Mouse (Mus musculus) Patski (cell line): Measurements from ENCODE around the gene Rab4b. TPM values are rescaled to one million over a fixed set of nuclear protein-coding genes. Genes with fewer than 3 reads are reported as not detected.

Source experiments
- ATAC-seq: fragments of 100-300 bp; one replicate; pipeline ENCODE4 v1.8.0; 2021
- CTCF ChIA-PET: fragments of 350-600 bp; sonication (Branson Sonifier 250); formaldehyde crosslinking; loops from one replicate; lab custom pipeline; 2022; ENCODE audit warnings: inconsistent platforms; lab: Charles Lee
- POLR2A ChIA-PET: fragments of 350-600 bp; sonication (Branson Sonifier 250); formaldehyde crosslinking; loops from one replicate; lab custom pipeline; 2022; ENCODE audit warnings: antibody characterized with exemption, inconsistent platforms; lab: Charles Lee
- DNase-seq: peaks from one replicate; pipeline ENCODE4 v3.0.0-alpha.2; 2011; ENCODE audit warnings: low read depth, low spot score
- H3K27me3 ChIP-seq: fragments of 371-371 bp; one replicate; pipeline ENCODE4 v1.5.1; 2021
- CTCF ChIP-seq: fragments of 100-300 bp; IDR thresholded peaks from one replicate; pipeline ENCODE4 v1.5.1; 2021
- in situ Hi-C: fragments of 300-500 bp; cut with MboI; formaldehyde crosslinking; loops from 3 replicates; pipeline ENCODE4 v1.11.1; 2018; ENCODE audit warnings: low pct_unique_long_range_greater_than_20kb, mixed read lengths
- polyA plus RNA-seq: library from polyadenylated mRNA; unstranded; gene quantifications from one replicate; pipeline ENCODE4 v1.2.3, GENCODE M21; 2021

The Rab4b gene
- polyA plus RNA-seq, 1 experiment from 2014 or later: 56.9 TPM

DNA sequence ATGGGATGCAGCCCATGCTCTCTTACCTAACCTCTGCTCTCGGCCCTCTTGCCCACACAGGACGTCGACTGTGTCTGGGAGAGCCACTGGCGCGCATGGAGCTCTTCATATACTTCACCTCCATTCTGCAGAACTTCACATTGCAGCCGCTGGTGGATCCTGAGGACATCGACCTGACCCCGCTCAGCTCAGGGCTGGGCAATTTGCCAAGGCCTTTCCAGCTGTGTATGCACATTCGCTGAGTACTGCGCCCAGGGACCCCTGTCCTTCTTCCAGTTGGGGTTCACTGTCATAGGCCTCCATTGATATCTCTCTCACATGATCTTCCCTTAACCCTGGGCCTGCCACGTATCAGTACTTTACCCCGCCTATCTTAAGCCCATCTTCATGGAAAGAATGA lies 45.5 kb downstream of the Rab4b start:
- POLR2A ChIA-PET: interaction anchor here (0.5 kb wide), 1 partner anchor 99 kb away, joined by 3 read pairs; the partner anchor contains the start of gene Coq8b
- in situ Hi-C loops: no loop called here

DNA sequence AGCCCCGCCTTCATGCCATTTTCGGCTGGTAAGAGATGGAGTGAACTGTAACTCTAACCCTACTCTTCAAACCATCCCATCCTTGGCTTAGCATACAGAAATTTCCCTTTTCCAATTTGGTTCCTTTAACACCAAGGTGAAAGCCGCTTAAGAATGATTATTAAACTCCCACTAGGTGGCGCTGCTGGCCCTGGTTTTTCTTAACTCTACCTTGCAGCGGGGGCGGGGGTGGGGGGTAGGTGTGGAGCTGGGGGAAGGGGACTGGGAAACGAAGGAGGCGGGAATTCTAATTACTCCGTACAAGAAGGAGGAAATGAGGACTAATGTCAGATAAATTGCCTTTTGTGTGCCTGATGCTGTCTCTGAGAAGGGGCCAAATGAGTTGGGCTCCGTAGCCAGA lies 46.1 kb downstream of the Rab4b start:
- no peak for ATAC-seq
- no peak for DNase-seq
- ChIA-PET POLR2A (interaction anchor here (0.5 kb wide), 1 partner anchor 100 kb away, joined by 3 read pairs; the partner anchor contains the start of gene Coq8b), CTCF (interaction anchor here (0.6 to 1.3 kb wide), 3 partner anchors 28 to 944 kb away, joined by 3 read pairs; no protein-coding TSS in a partner anchor)
- in situ Hi-C loops: no loop called here
- peak; percentile 58 for TF ChIP-seq CTCF
- H3K27me3 ChIP-seq: peaks cover 9% of the 10 kb centered on the region

More for the DNA sequence above, 45.5 kb downstream of the Rab4b start:
- H3K27me3 ChIP-seq: peaks cover 9% of the 10 kb centered on the region
- TF ChIP-seq CTCF: no peak
- DNase-seq (no peak), ATAC-seq (no peak)
- CTCF ChIA-PET: interaction anchor here (0.6 to 1.3 kb wide), 3 partner anchors 27 to 943 kb away, joined by 3 read pairs; no protein-coding TSS in a partner anchor

DNA sequence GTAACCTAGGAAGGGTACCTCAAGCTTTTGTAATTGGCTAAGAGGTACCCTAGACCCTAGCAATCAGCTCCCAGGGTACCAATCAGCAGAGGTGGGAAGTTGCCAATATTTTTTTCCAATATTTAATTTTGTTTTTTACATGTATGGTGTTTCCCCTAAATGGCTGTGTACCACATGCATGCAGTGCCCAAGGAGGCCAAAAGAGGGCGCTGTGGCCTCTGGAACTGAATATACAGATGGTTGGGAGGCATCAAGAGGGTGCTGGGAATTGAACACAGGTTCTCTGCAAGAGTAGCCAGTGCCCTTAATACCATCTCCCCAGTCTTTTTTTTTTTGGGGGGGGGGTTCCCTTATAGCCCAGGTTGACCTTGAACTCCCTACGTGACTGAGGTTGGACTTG lies 47.3 kb downstream of the Rab4b start:
- CTCF ChIA-PET: no interaction called here
- peak; percentile 45 for TF ChIP-seq CTCF
- ATAC-seq (no peak), DNase-seq (no peak)
- in situ Hi-C loops: no loop called here
- peaks cover 9% of the 10 kb centered on the region for H3K27me3 ChIP-seq
- POLR2A ChIA-PET: no interaction called here

DNA sequence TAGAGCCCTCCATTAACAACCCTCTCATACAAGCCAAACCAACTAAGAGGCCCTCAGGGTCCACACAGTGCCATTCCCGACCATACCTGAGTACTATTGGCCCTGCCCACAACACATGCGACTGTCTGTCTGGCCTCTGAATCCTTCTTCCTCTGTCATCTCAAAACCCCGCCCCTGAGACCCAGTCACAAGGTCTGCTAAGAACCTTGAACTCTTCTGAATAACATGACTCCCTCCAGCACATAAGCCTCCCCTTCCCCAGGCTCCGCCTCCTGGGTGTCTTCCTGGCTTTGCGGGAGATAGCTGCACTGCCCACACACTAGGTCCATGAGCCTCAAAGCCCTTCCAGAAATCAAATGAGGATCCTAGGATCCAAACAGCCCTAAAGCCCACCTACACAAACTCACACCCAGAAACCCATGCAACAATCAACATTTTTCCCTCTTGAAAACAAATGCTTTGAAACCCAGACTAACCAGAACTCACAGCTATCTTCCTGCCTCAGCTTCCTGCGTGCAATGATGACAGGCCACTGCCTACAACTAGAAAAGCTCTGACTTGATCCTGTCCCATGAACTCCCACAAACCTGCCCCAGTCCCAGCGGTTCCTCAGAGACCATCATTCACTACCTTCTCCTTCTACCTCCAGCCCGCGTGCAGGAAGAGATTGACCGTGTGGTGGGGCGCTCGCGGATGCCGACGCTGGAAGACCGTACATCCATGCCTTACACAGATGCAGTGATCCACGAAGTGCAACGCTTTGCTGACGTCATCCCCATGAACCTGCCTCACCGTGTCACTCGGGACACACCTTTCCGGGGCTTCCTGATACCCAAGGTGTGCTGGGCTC lies 48.0 kb downstream of the Rab4b start:
- DNase-seq (no peak), ATAC-seq (peak; percentile 1)
- ChIA-PET POLR2A (no interaction called here), CTCF (interaction anchor here (0.6 kb wide), 1 partner anchor 101 kb away, joined by 3 read pairs; no protein-coding TSS in a partner anchor)
- TF ChIP-seq CTCF: no peak
- in situ Hi-C loops: no loop called here
- peaks cover 12% of the 10 kb centered on the region for H3K27me3 ChIP-seq

DNA sequence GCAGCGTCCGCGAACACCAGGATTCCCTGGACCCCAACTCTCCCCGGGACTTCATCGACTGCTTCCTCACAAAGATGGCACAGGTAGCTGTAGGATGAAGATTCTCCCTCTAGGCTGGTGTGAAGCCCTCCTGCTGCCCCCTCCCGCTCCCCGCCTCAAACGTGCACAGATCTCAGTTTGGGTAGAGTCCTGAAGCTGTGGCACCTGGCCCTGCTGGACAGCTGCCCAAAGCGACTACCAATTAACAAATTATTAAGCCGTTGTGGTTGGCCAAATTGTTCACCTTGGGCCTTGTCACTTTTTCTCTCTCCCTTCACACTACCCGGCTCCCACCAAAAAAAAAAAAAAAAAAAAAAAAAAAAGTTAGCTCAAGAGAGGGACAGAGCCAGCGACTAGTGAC lies 48.9 kb downstream of the Rab4b start:
- in situ Hi-C loops: loop anchor here (10.0 kb wide), 1 partner anchor 345 kb away; no protein-coding TSS in a partner anchor
- TF ChIP-seq CTCF: no peak
- DNase-seq (no peak), ATAC-seq (no peak)
- ChIA-PET POLR2A (no interaction called here), CTCF (interaction anchor here (0.6 kb wide), 1 partner anchor 102 kb away, joined by 3 read pairs; no protein-coding TSS in a partner anchor)
- H3K27me3 ChIP-seq: peaks cover 14% of the 10 kb centered on the region

GRCm38 (mm10) chr7:27128946-27129345 lies 49.8 kb downstream of the Rab4b start:
- TF ChIP-seq CTCF: no peak
- peaks cover 14% of the 10 kb centered on the region for H3K27me3 ChIP-seq
- ChIA-PET POLR2A (no interaction called here), CTCF (no interaction called here)
- ATAC-seq: no peak
- no peak for DNase-seq
- in situ Hi-C loops: loop anchor here (10.0 kb wide), 1 partner anchor 344 kb away; no protein-coding TSS in a partner anchor

DNA sequence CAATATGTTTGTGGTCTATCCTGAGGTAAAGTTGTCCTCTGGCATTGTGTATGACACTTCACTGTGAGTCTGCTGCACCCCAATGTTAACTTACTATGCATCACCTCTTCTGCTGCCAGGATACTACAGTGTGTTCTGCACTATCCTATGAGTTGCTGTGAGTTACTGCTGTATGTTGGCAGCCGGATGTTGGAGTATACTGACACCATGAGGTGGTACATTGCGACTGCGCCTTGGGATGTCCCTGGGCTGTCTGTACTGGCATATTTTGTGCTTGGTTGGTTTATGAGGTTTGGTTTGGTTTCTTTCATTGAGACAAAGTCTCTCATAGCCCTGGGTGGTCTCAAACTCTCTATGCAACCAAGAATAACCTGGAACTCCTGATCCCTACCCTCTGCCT lies 50.5 kb downstream of the Rab4b start:
- ChIA-PET CTCF (no interaction called here), POLR2A (no interaction called here)
- ATAC-seq: no peak
- no peak for DNase-seq
- H3K27me3 ChIP-seq: peaks cover 12% of the 10 kb centered on the region
- peak; percentile 58 for TF ChIP-seq CTCF
- in situ Hi-C loops: loop anchor here (10.0 kb wide), 1 partner anchor 343 kb away; no protein-coding TSS in a partner anchor

GRCm38 (mm10) chr7:27124969-27125368 lies 53.7 kb downstream of the Rab4b start:
- POLR2A ChIA-PET: no interaction called here

DNA sequence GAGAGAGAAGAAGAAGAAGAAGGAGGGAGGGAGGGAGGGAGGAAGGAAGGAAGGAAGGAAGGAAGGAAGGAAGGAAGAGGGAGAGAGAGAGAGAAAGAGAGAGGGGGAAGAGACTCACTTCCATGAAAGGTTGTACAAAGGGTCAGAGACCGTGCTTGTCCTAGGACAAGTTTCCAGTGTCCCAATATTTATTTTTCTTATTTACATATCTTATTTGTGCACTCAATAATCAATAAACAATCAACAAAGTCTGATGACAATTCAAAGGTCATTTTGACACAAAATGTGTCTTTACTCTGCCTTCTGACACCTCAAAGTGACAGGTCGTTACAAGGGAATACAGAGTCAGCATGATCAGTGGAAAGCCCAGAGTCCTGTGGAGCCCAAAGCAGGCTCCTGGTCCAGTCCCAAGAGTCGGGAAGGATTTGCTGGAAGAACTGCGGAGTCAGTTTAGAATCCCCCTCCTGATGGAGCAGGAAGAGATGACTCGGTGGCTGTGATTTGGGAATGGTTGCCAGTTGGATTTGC lies 54.3 kb downstream of the Rab4b start:
- in situ Hi-C loops: loop anchor here (10.0 kb wide), 1 partner anchor 340 kb away; no protein-coding TSS in a partner anchor
- ATAC-seq: no peak
- H3K27me3 ChIP-seq: peaks cover 17% of the 10 kb centered on the region
- CTCF ChIA-PET: no interaction called here
- no peak for TF ChIP-seq CTCF
- POLR2A ChIA-PET: no interaction called here
- DNase-seq: no peak

More at GRCm38 (mm10) chr7:27124969-27125368, 53.7 kb downstream of the Rab4b start:
- peaks cover 17% of the 10 kb centered on the region for H3K27me3 ChIP-seq
- in situ Hi-C loops: loop anchor here (10.0 kb wide), 1 partner anchor 340 kb away; no protein-coding TSS in a partner anchor
- ATAC-seq (no peak), DNase-seq (no peak)
- CTCF ChIA-PET: no interaction called here
- no peak for TF ChIP-seq CTCF

GRCm38 (mm10) chr7:27119676-27120075 lies 59.0 kb downstream of the Rab4b start, which contains the start of gene Cyp2f2:
Cyp2f2 (plus strand) TSS chr7:27119909.
- ChIA-PET POLR2A (no interaction called here), CTCF (no interaction called here)
- ATAC-seq: no peak
- in situ Hi-C loops: loop anchor here (10.0 kb wide), 1 partner anchor 335 kb away; no protein-coding TSS in a partner anchor
- peaks cover 18% of the 10 kb centered on the region for H3K27me3 ChIP-seq
- no peak for DNase-seq
- no peak for TF ChIP-seq CTCF

Other genes starting within 250 kb of the Rab4b start
- gene Cyp2a22, start 239.5 kb downstream of the Rab4b start, polyA plus RNA-seq: not detected
- gene Cyp2a12, start 149.8 kb downstream of the Rab4b start, polyA plus RNA-seq: not detected
- gene Cyp2f2, start 59.0 kb downstream of the Rab4b start, polyA plus RNA-seq: not detected
- gene Cyp2t4, start 25.2 kb downstream of the Rab4b start, polyA plus RNA-seq: 0.33 TPM
- gene Egln2, start 12.1 kb downstream of the Rab4b start, polyA plus RNA-seq: 51.6 TPM
- not detected for gene Gm21983, start 2.2 kb upstream of the Rab4b start, polyA plus RNA-seq
- gene Mia, start 2.3 kb upstream of the Rab4b start, polyA plus RNA-seq: not detected
- gene BC024978, start 16.9 kb upstream of the Rab4b start, polyA plus RNA-seq: 13.2 TPM
- 89.3 TPM for gene Snrpa, start 17.4 kb upstream of the Rab4b start, polyA plus RNA-seq
- 6.5 TPM for gene Itpkc, start 49.8 kb upstream of the Rab4b start, polyA plus RNA-seq
- 39.6 TPM for gene Coq8b, start 54.1 kb upstream of the Rab4b start, polyA plus RNA-seq
- 9.6 TPM for gene Numbl, start 79.5 kb upstream of the Rab4b start, polyA plus RNA-seq
- 10.3 TPM for gene Ltbp4, start 158.8 kb upstream of the Rab4b start, polyA plus RNA-seq
- gene Shkbp1, start 177.1 kb upstream of the Rab4b start, polyA plus RNA-seq: 24.7 TPM
- 0.64 TPM for gene Gm20479, start 178.5 kb upstream of the Rab4b start, polyA plus RNA-seq